Mouse (Mus musculus) brain, embryonic 14.5 days (tissue): Measurements from ENCODE around the gene N4bp2.
"Not testable (repeated sequence)": the region's sequence is repeated elsewhere in the genome, so short reads cannot be mapped to it uniquely, and the experiment has no call there.

Experiments used
- CTCF ChIP-seq: fragments of 200-500 bp; IDR thresholded peaks from 2 replicates; pipeline ENCODE4 v1.5.1; 2012; ENCODE audit warnings: inconsistent platforms, mild to moderate bottlenecking, moderate library complexity, borderline replicate concordance; ENCODE audit not compliant: insufficient read depth, insufficient read length; ENCODE audit errors: extremely low read depth
- POLR2A ChIP-seq: fragments of 200-500 bp; IDR thresholded peaks from 2 replicates; pipeline ENCODE4 v1.6.1; 2012; ENCODE audit warnings: mild to moderate bottlenecking, inconsistent platforms, borderline replicate concordance; ENCODE audit not compliant: poor library complexity, insufficient read depth, insufficient read length, severe bottlenecking; ENCODE audit errors: extremely low read depth

DNA sequence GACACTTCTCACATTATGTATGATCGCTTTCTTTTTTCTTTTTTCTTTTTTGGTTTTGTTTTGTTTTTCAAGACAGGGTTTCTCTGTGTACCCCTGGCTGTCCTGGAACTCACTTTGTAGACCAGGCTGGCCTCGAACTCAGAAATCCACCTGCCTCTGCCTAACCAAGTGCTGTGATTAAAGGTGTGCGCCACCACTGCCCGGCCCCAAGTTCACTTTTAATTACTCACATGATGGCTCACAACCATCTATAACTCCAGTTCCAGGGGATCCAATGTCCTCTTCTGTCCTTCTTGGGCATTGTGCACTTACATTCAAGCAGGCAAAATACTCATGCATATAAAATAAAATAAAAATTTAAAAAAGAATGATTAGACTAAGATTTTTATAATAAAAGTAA, 15.7 kb downstream of the N4bp2 start:
- TF ChIP-seq CTCF, POLR2A: not testable (repeated sequence)
